Mouse (Mus musculus): ENCODE results near the gene Gm20538.

Gm20538 gene

GRCm38 (mm10) chr19:44552731-44553130 lies at the start of gene Gm20538:
Gene Gm20538 (minus strand): TSS chr19:44552831.
- DNase-seq = no peak

- no peak for DNase-seq
Measured at GRCm38 (mm10) chr19:44594180-44594579, 41.5 kb upstream of the Gm20538 start.

- no peak for DNase-seq
Measured at GRCm38 (mm10) chr19:44591638-44592037, 39.0 kb upstream of the Gm20538 start.

GRCm38 (mm10) chr19:44590992-44591391 lies 38.4 kb upstream of the Gm20538 start:
- no peak for DNase-seq

GRCm38 (mm10) chr19:44589591-44590223 lies 37.1 kb upstream of the Gm20538 start:
- no peak for DNase-seq

GRCm38 (mm10) chr19:44588036-44588435 lies 35.4 kb upstream of the Gm20538 start:
- DNase-seq = no peak

GRCm38 (mm10) chr19:44582638-44583309 lies 30.1 kb upstream of the Gm20538 start:
- DNase-seq = peak; percentile 87 to 91

- DNase-seq = no peak
Measured at GRCm38 (mm10) chr19:44582103-44582502, 29.5 kb upstream of the Gm20538 start.

GRCm38 (mm10) chr19:44578038-44578437 lies 25.4 kb upstream of the Gm20538 start:
- DNase-seq = peak in 1 of 2 experiments; percentile 12

GRCm38 (mm10) chr19:44576275-44576674 lies 23.6 kb upstream of the Gm20538 start:
- no peak for DNase-seq

GRCm38 (mm10) chr19:44567763-44568162 lies 15.1 kb upstream of the Gm20538 start:
- DNase-seq = no peak

- no peak for DNase-seq
Measured at GRCm38 (mm10) chr19:44564006-44564405, 11.4 kb upstream of the Gm20538 start.

GRCm38 (mm10) chr19:44562652-44563206 lies 10.1 kb upstream of the Gm20538 start, which contains the start of gene Hif1an:
Gene Hif1an (plus strand): TSS chr19:44562850.
- DNase-seq = peak; percentile 93 to 94

- peak; percentile 90 to 92 for DNase-seq
Measured at GRCm38 (mm10) chr19:44554861-44555590, 2.4 kb upstream of the Gm20538 start, which contains the start of gene Ndufb8. Gene Ndufb8 (minus strand): TSS chr19:44555440.

- no peak for DNase-seq
Measured at GRCm38 (mm10) chr19:44554490-44554860, 1.8 kb upstream of the Gm20538 start.

- no peak for DNase-seq
Measured at GRCm38 (mm10) chr19:44553286-44553685, 655 bp upstream of the Gm20538 start.

- DNase-seq = peak in 1 of 2 experiments; percentile 28
Measured at GRCm38 (mm10) chr19:44545321-44546041, 7.2 kb downstream of the Gm20538 start, which contains the start of gene Sec31b. Gene Sec31b (minus strand): TSS chr19:44545864.

- peak; percentile 60 to 72 for DNase-seq
Measured at GRCm38 (mm10) chr19:44544775-44545174, 7.9 kb downstream of the Gm20538 start.

- DNase-seq = no peak
Measured at GRCm38 (mm10) chr19:44544372-44544771, 8.3 kb downstream of the Gm20538 start.

- no peak for DNase-seq
Measured at GRCm38 (mm10) chr19:44542694-44543178, 9.9 kb downstream of the Gm20538 start.

- no peak for DNase-seq
Measured at GRCm38 (mm10) chr19:44537416-44537815, 15.2 kb downstream of the Gm20538 start.

- no peak for DNase-seq
Measured at GRCm38 (mm10) chr19:44535376-44535775, 17.3 kb downstream of the Gm20538 start.
